Mouse (Mus musculus) heart, embryonic 10.5 days (tissue): ENCODE results near the gene Cd93. TPM values are rescaled to one million over a fixed set of nuclear protein-coding genes. Genes with fewer than 3 reads are reported as not detected.

ENCODE experiments used
- DNase-seq: peaks from one replicate; pipeline ENCODE4 v3.0.0-alpha.2; 2017; ENCODE audit warnings: low spot score
- H3K27ac ChIP-seq: fragments of 300-500 bp; sonication (generic); 2 replicates; pipeline ENCODE4 v1.5.1; 2016; ENCODE audit warnings: mild to moderate bottlenecking
- H3K27me3 ChIP-seq: fragments of 300-500 bp; sonication (generic); 2 replicates; pipeline ENCODE4 v1.6.1; 2016; ENCODE audit warnings: mild to moderate bottlenecking; ENCODE audit not compliant: poor library complexity, insufficient read depth, severe bottlenecking
- H3K36me3 ChIP-seq: fragments of 300-500 bp; sonication (generic); 2 replicates; pipeline ENCODE4 v1.6.1; 2016; ENCODE audit warnings: mild to moderate bottlenecking, moderate library complexity
- H3K4me1 ChIP-seq: fragments of 300-500 bp; sonication (generic); 2 replicates; pipeline ENCODE4 v1.6.1; 2016; ENCODE audit warnings: mild to moderate bottlenecking
- H3K4me3 ChIP-seq: fragments of 300-500 bp; sonication (generic); 2 replicates; pipeline ENCODE4 v1.5.1; 2016; ENCODE audit warnings: mild to moderate bottlenecking, moderate library complexity
- H3K9me3 ChIP-seq: fragments of 300-500 bp; sonication (generic); 2 replicates; pipeline ENCODE4 v1.6.1; 2016; ENCODE audit warnings: mild to moderate bottlenecking, moderate library complexity
- WGBS: fragments of 180-500 bp; shearing (Covaris S2); methylation state at CpG from one replicate; pipeline ENCODE4 v1.1.7; 2016; 5-methylcytosine and 5-hydroxymethylcytosine counted together
- polyA plus RNA-seq: library from polyadenylated mRNA; unstranded; fragments of >200 nt; fragmentation: Nextera tagmentation; extraction: Ambion mirVana; gene quantifications from 2 replicates; pipeline ENCODE4 v1.2.1, GENCODE M21; 2016

The Cd93 gene
- polyA plus RNA-seq = 10.3 and 19.7 TPM in 2 replicates

DNA sequence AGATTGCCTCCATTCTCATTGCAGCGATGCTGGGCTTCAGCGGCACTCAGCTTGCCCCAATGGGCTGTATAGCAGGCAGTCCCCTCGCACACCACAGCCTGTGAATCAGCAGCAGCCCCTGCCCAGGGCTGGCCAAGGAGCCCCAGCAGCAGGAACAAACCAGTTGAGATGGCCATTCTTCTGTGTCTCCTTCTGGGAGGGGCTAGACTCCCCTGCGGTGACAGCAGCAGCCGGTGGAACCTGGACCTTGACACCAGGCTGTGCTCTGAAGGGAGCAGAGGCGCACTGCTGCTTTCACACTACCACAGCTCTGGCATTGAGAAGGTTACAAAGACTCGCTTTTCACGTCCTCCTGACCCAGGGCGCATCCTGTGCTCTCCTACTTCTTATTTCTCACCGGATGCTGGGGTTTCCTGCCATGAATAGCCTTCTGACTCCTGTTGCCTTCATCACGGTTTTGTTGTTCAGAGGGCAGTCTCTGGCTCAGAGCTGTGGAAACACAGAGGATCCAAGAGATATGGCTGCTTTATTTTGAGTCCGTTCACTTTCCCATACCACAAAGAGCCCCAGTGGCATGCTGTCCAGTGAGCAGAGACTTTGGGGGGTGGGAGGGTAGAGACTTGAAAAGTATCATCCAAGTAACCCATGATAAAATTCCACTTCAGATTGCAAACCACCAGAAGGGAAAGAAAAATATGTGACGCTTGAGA lies at the start of gene Cd93:
Gene Cd93, minus strand, starts transcription at position 315 of the 710 bp plus-strand sequence.
- 29% methylated on average over 13 of the region's 13 CpGs for WGBS
- H3K27me3 ChIP-seq = peaks cover 7% of the 10 kb centered on the region
- DNase-seq = peak; percentile 77
- no peaks in the 10 kb centered on the region for H3K36me3 ChIP-seq
- peaks cover 28% of the 10 kb centered on the region for H3K4me1 ChIP-seq
- H3K4me3 ChIP-seq = peak within 1 kb of the TSS; percentile 49
- H3K9me3 ChIP-seq = no peaks in the 10 kb centered on the region
- H3K27ac ChIP-seq = peak within 1 kb of the TSS; percentile 80

DNA sequence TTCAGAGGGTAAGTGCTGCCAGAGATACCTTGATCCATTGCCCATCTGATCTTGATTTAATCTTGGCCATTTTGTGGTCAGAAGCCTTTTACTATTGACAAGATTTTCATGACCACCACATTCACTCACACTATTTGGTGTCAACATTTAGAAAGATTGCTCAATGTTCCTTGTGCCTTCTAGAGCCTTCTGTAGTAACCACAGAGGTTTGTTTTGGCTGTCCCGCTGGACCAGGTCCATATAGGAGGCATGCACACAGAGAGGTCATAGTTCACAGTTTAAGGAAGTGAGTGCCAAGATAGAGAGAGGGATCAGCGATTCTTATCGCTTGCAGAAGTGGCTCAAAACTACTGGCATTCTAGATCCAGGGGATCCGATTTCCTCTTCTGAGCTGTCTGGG lies 48.7 kb upstream of the Cd93 start:
- Histone ChIP-seq H3K27me3 (no peaks in the 10 kb centered on the region), H3K27ac (no peak overlapping the region), H3K4me1 (peaks cover 14% of the 10 kb centered on the region), H3K9me3 (no peaks in the 10 kb centered on the region), H3K36me3 (no peaks in the 10 kb centered on the region), H3K4me3 (no peak overlapping the region)
- DNase-seq = no peak
- WGBS = 52% methylated on average over 4 of the region's 4 CpGs

DNA sequence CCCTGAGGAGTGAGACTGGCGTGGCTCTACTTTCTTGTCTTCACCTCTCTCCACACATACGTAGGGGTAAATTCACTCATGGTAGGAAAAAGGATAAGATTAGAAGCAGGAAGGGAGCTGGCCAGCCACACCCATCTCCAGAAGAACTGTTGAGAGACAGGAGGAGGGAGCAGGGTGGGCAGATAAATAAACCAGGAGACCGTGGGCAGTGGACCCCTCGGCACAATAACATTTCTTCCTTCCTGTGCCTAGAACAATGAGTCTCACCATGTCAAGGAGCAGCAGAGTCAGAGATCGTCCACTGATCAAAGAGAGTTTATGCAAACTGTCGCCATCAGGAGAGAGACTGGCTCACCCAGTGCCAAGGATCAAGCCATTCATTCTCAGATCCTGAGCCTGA lies 46.8 kb upstream of the Cd93 start:
- no peaks in the 10 kb centered on the region for H3K27me3 ChIP-seq
- peaks cover 14% of the 10 kb centered on the region for H3K4me1 ChIP-seq
- no peak for DNase-seq
- no peaks in the 10 kb centered on the region for H3K9me3 ChIP-seq
- H3K36me3 ChIP-seq = no peaks in the 10 kb centered on the region
- H3K4me3 ChIP-seq = no peak overlapping the region
- 29% methylated on average over 6 of the region's 6 CpGs for WGBS
- H3K27ac ChIP-seq = no peak overlapping the region

DNA sequence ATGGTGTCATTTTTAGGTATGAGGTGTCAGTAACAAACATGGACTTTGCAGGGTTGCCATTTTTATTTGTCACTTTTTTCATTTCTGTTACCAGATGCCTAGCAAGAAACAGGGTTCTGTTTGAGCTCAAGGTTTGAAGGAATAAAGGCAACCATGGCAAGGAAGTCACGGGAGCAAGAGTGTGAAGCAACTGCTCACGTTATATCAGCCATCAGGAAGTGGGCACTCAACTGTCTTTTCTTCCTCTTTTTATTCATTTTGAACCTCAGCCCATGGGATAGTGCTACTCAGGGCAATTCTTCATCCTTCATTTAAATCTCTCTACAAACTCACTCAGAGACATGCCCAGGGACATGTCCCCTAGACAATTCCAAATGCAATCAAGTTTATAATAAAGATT lies 45.5 kb upstream of the Cd93 start:
- no peaks in the 10 kb centered on the region for H3K36me3 ChIP-seq
- H3K27me3 ChIP-seq = no peaks in the 10 kb centered on the region; the same call in 1 of the 2 replicates
- no peak overlapping the region for H3K27ac ChIP-seq
- H3K4me3 ChIP-seq = no peak overlapping the region
- no peak for DNase-seq
- no peaks in the 10 kb centered on the region for H3K9me3 ChIP-seq
- WGBS = 78% methylated on average over 2 of the region's 2 CpGs
- peaks cover 14% of the 10 kb centered on the region for H3K4me1 ChIP-seq

DNA sequence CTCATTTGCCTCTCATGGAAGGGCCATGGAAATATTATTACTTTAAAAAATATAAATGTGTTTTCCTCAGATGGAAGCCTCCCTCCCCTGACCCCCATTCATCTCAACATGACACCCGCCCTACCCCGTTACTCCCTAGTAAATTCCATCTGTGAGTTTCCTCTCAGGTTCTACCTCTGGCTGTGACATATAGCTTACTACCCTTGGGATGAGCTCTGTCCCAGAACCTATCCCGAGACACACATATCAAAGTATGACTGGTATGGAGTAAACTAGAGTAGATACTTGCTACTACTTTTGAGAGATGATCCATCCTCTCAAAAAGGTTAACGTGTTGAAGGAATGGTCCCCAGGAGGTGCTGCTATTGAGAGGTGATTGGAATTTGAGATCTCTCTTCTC lies 42.2 kb upstream of the Cd93 start:
- no peak overlapping the region for H3K27ac ChIP-seq
- no peak for DNase-seq
- 85% methylated on average over 4 of the region's 4 CpGs for WGBS

DNA sequence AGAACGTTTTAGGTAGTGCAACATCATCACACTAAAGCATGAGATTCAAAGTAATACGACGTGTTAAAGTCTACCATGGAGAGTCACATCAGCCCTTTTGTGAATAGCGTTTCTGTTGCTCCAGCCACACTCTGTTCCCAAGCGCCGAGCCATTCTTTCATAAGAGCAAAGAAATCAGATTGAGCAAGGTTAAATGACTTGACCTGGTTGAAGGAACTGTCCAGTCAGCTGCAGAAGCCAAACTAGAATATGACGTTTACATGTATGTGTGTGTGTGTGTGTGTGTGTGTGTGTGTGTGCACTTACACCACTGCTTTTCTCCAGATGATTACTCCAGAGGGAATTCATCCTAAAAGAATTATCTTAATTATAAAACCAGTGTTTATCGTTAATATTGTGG lies 37.0 kb upstream of the Cd93 start:
- 80% methylated on average over 8 of the region's 8 CpGs for WGBS
- H3K9me3 ChIP-seq = no peaks in the 10 kb centered on the region
- H3K27ac ChIP-seq = no peak overlapping the region
- H3K36me3 ChIP-seq = no peaks in the 10 kb centered on the region
- no peak for DNase-seq
- H3K27me3 ChIP-seq = no peaks in the 10 kb centered on the region; the same call in 1 of the 2 replicates
- H3K4me1 ChIP-seq = peaks cover 13% of the 10 kb centered on the region
- no peak overlapping the region for H3K4me3 ChIP-seq

More for the DNA sequence above, 42.2 kb upstream of the Cd93 start:
- Histone ChIP-seq H3K4me3 (no peak overlapping the region), H3K9me3 (no peaks in the 10 kb centered on the region), H3K27me3 (no peaks in the 10 kb centered on the region; the same call in 1 of the 2 replicates), H3K36me3 (no peaks in the 10 kb centered on the region), H3K4me1 (peaks cover 7% of the 10 kb centered on the region)

DNA sequence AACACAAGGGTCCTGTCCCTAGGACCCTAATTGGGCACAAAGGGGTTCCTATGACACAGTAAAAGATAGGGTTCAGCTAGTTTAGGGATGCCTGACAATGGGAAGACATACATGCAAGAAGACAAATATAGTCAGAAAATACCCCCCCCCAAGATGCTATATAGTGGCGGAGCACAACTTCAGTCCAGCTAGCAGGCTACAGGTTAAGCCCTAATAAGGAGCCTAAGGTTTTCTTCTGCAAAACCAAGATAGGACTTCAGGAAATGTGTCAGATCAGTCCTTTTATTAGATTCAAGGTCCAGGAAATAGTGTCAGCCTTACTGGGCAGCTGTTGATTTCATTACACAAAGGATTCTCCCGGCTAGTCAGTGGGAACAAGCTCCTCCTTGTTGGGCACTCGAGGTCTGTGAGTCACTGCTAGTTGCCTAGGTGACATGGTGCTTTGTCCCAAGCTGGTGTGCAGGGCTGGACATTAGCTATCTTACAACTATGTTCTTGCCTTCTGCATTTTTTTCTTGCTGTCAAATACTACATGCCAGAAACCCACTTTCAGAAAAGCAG lies 34.9 kb upstream of the Cd93 start:
- peak; percentile 86 for DNase-seq
- H3K27ac ChIP-seq = 0 out of 2 replicates have a peak overlapping the region, but pooled peaks have one; percentile 36
- 27% methylated on average over 3 of the region's 3 CpGs for WGBS
- peaks cover 13% of the 10 kb centered on the region for H3K4me1 ChIP-seq
- no peaks in the 10 kb centered on the region for H3K36me3 ChIP-seq
- H3K9me3 ChIP-seq = no peaks in the 10 kb centered on the region
- no peak overlapping the region for H3K4me3 ChIP-seq
- no peaks in the 10 kb centered on the region for H3K27me3 ChIP-seq

DNA sequence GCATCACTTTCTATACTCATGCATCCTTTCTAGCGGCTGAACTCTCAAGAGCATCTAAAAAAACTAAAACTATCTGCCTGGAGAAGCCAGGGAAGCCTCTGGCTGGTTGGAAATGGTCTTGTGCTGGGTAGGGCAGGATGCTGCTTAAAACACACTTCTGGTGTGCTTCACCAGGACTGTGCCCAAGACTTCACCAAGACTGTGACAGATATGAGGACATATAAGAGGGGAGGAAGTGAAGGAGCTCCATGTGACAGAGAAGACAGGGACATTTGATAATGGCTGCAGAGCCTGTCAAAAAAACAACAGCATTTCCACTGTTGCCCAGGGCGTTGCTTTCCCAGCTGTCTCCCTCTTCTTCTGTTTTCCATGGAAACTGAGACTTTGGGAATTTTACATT lies 34.0 kb upstream of the Cd93 start:
- DNase-seq = no peak
- Histone ChIP-seq H3K36me3 (no peaks in the 10 kb centered on the region), H3K27ac (no peak overlapping the region), H3K9me3 (no peaks in the 10 kb centered on the region), H3K27me3 (no peaks in the 10 kb centered on the region), H3K4me3 (no peak overlapping the region), H3K4me1 (peaks cover 13% of the 10 kb centered on the region)
- 60% methylated on average over 2 of the region's 2 CpGs for WGBS

DNA sequence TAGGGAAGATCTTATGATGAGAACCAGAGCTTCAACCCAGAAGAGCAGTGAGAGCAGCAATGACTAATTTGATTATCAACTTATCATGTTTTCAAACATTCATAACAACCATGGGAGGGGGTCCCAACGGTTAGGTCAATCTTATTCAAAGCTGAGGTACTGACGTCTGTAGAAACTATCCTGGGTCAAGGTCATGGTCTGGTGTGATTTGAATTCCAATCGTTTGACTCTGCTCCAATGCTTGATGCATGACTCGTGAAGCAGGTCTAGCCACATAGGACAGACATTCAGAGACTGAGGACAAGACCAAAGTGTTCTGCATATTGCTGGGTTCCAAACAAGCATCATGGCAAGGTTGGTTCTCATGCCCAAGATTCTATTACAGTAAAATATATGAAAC lies 33.2 kb upstream of the Cd93 start:
- 67% methylated on average over 4 of the region's 4 CpGs for WGBS
- H3K4me3 ChIP-seq = no peak overlapping the region
- H3K27me3 ChIP-seq = no peaks in the 10 kb centered on the region
- H3K36me3 ChIP-seq = no peaks in the 10 kb centered on the region
- H3K9me3 ChIP-seq = no peaks in the 10 kb centered on the region
- DNase-seq = no peak
- no peak overlapping the region; the same call in 1 of the 2 replicates for H3K27ac ChIP-seq
- H3K4me1 ChIP-seq = peaks cover 13% of the 10 kb centered on the region

DNA sequence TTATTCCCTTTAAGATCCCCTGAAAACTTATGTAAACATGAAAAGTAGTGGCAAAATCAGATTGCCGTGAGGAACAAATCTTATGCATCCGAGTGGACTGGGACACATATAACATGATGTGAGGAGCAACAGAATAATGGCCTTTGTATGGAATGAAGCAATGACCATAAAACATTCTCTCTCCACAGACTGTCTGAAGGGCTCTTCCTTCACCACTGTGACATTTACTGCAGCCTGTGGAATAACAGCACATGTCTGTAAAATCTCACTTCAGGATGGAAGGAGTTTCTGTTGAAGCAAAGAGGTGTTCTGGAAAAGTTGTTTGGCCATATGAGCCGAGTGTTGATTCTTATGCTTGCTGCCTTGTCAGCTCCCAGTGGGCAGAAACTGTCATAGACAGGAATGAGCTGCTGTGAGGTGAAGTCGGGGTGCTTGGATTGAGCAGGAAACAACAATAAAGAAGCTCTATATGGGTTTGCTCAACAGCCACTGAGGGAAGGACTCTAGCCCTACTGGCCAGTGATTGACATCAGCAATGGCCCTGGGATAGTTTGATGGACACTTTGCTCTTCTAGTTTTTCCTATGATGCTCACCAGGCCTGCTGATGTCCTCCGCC lies 32.6 kb upstream of the Cd93 start:
- Histone ChIP-seq H3K36me3 (no peaks in the 10 kb centered on the region), H3K27ac (no peak overlapping the region; the same call in 1 of the 2 replicates), H3K4me1 (peaks cover 13% of the 10 kb centered on the region), H3K9me3 (no peaks in the 10 kb centered on the region), H3K27me3 (no peaks in the 10 kb centered on the region), H3K4me3 (no peak overlapping the region)
- 79% methylated on average over 5 of the region's 5 CpGs for WGBS
- no peak for DNase-seq

DNA sequence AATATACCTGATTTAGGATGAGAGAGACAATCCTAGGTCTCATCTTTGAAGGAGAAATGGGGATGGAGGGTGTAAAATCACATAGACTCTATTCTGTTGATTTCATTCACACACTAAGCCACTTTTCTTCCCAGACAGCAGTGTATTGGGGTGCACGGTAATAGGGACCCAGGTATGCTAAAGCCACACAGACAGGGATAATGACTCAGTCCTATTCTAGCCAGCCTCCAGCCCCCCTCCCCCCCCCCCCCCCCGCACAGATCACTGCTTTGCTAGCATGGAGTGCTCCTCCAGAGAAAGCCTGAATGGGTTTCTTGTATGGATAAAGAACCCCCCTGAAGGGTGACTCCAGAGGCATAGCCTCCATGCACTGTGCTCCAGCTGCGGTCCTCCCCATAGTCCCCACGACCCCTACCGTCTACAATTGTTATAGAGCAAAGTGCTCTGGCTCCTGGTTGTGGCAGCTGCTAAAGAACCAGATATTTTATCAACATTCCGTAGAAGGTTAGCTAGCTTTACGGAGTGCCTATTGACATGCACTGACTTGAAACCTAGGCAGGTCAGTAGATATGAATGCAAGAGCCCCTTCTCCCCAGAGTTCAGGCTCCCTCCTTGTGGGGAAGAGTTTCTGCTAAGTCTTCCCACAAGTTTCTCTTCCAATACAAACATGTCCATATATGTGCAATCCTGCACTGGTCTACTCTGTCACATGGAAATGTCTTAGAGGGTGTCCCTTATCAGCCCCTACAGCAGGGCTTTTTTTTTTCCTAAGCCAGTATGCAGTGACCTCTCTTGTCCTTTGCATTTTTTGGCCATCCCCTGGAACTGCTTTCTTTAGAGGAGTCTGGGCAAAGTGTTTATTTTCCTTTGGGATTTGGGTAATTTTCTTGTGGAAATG lies 26.2 kb upstream of the Cd93 start:
- Histone ChIP-seq H3K27ac (peak overlapping the region; percentile 72), H3K36me3 (no peaks in the 10 kb centered on the region), H3K9me3 (no peaks in the 10 kb centered on the region), H3K27me3 (no peaks in the 10 kb centered on the region), H3K4me3 (no peak overlapping the region), H3K4me1 (peaks cover 16% of the 10 kb centered on the region)
- DNase-seq = no peak
- 18% methylated on average over 6 of the region's 7 CpGs for WGBS

DNA sequence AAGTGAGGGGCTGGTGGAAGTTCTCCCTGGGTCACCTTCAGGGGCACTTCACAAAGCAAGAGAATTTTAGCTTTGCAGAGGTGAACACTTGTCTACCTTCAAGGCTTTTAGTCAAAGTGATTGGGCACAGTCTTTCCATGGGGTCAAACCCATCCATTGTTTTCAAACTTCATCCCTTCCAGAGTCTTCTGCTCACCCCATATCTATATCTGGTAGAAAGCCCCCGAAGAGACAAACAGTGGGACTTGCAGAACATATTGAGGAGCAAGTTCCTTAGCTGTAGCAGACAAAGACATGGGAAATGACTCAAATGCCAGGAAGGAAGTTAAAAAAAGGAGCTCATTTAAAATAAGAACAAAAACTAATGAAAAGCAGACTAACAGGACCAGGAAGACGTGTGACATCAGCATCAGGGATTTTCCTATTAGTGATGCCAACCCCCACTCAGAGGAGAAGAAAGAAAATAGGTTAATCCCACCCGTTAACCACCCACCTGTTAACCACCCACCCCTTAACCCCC lies 24.6 kb upstream of the Cd93 start:
- no peaks in the 10 kb centered on the region for H3K27me3 ChIP-seq
- no peaks in the 10 kb centered on the region for H3K36me3 ChIP-seq
- H3K4me3 ChIP-seq = no peak overlapping the region
- peaks cover 16% of the 10 kb centered on the region for H3K4me1 ChIP-seq
- no peak for DNase-seq
- no peak overlapping the region for H3K27ac ChIP-seq
- 60% methylated on average over 3 of the region's 3 CpGs for WGBS
- H3K9me3 ChIP-seq = no peaks in the 10 kb centered on the region
